Mouse (Mus musculus) lung, postnatal 0 days (tissue): Measurements from ENCODE around the gene B4galt1.

ENCODE experiments used
- CTCF ChIP-seq: IDR thresholded peaks from 2 replicates; pipeline ENCODE4 v1.5.1; 2016; ENCODE audit warnings: antibody characterized with exemption, mild to moderate bottlenecking
- EP300 ChIP-seq: IDR thresholded peaks from 2 replicates; pipeline ENCODE4 v1.6.1; 2016; ENCODE audit warnings: antibody characterized with exemption, mild to moderate bottlenecking, control low read depth

GRCm38 (mm10) chr4:40830530-40830929 lies 23.3 kb downstream of the B4galt1 start:
- TF ChIP-seq EP300 (no peak), CTCF (no peak)
